Mouse (Mus musculus): ENCODE measurements at regions not wholly inside any gene's neighbourhood (a gene's known extent, or its start where the extent isn't known, plus 50 kb on each side); places are given as distances from the start of the nearest gene placed in this dataset.

- H3K9me3 ChIP-seq (ENCODE audit: control insufficient read depth, low read length), result no peaks in the 10 kb centered on the region
- no peaks in the 10 kb centered on the region for H3K36me3 ChIP-seq (ENCODE audit: control insufficient read depth, insufficient read depth, low read length)
- no peak overlapping the region for H3K4me3 ChIP-seq (ENCODE audit: low read depth, low read length)
- WGBS, result 80% methylated on average over 9 of the region's 9 CpGs
- no peak overlapping the region for H3K9ac ChIP-seq (ENCODE audit: low read depth, low read length)
- H3K27me3 ChIP-seq (replicated peaks; ENCODE audit: control insufficient read depth, insufficient read depth, low read length), result no peaks in the 10 kb centered on the region
- no peak overlapping the region for H3K4me2 ChIP-seq
- H3K27ac ChIP-seq (ENCODE audit: low read depth, low read length), result no peak overlapping the region
- H3K4me1 ChIP-seq (replicated peaks; ENCODE audit: control insufficient read depth, insufficient read depth, low read length), result no peaks in the 10 kb centered on the region; the same call in 1 of the 2 replicates
- ATAC-seq (replicated peaks; ENCODE audit: low FRiP score), result no peak
- no peak for DNase-seq (ENCODE audit: low spot score)
Observed at GRCm38 (mm10) chr3:37862756-37863155, 138.5 kb upstream of the Gm5148 start.

DNA sequence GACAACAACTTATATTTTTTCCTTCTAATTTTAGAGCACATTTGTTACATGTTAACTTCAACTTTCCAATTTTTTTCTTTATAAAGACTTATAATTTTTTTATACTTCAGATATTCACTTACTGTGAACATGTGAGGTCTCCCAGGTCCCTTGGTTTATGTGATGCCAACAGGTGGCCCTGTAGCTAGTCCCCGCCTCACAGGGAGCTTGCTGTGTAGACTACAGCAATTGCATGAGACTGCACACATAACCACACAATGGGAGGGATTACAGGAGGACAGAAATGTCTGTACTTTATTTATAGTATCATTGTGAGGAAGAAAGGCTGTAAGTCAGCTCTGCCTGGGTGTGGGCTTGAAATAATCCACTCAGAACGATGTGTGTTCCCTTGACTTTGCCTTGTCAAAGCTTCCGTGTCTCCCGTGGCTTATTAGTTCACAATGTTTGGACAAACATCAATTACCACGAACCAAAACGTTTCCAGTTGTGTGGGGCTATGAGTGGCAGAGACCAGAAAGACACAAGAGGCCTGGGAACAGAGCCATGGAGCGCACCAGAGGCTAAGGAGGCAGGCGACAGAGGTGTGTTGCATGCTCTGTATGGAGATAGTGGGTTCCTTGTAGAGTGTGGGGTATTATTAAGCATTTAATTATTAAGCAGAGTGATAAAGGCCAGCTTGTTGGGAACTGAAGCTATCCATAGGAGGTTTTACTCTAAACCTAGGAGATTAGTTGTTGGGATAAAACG is 136.6 kb upstream of the Gm5148 start:
- no peak overlapping the region for H3K4me2 ChIP-seq
- ATAC-seq (replicated peaks; ENCODE audit: low FRiP score), result no peak
- 69% methylated on average over 9 of the region's 9 CpGs for WGBS
- no peak overlapping the region for H3K27ac ChIP-seq (ENCODE audit: low read depth, low read length)
- no peaks in the 10 kb centered on the region for H3K36me3 ChIP-seq (ENCODE audit: control insufficient read depth, insufficient read depth, low read length)
- no peak overlapping the region for H3K4me3 ChIP-seq (ENCODE audit: low read depth, low read length)
- H3K9ac ChIP-seq (ENCODE audit: low read depth, low read length), result no peak overlapping the region
- no peak for DNase-seq (ENCODE audit: low spot score)
- no peaks in the 10 kb centered on the region for H3K9me3 ChIP-seq (ENCODE audit: control insufficient read depth, low read length)
- H3K4me1 ChIP-seq (replicated peaks; ENCODE audit: control insufficient read depth, insufficient read depth, low read length), result no peaks in the 10 kb centered on the region; the same call in 1 of the 2 replicates
- no peaks in the 10 kb centered on the region for H3K27me3 ChIP-seq (replicated peaks; ENCODE audit: control insufficient read depth, insufficient read depth, low read length)

- no peaks in the 10 kb centered on the region for H3K9me3 ChIP-seq (ENCODE audit: control insufficient read depth, low read length)
- no peaks in the 10 kb centered on the region for H3K36me3 ChIP-seq (ENCODE audit: control insufficient read depth, insufficient read depth, low read length)
- 57% methylated on average over 13 of the region's 13 CpGs for WGBS
- no peak overlapping the region for H3K4me3 ChIP-seq (ENCODE audit: low read depth, low read length)
- DNase-seq (ENCODE audit: low spot score), result no peak
- no peak overlapping the region for H3K4me2 ChIP-seq
- H3K4me1 ChIP-seq (replicated peaks; ENCODE audit: control insufficient read depth, insufficient read depth, low read length), result no peaks in the 10 kb centered on the region; the same call in 1 of the 2 replicates
- ATAC-seq (replicated peaks; ENCODE audit: low FRiP score), result no peak
- no peak overlapping the region for H3K9ac ChIP-seq (ENCODE audit: low read depth, low read length)
- H3K27me3 ChIP-seq (replicated peaks; ENCODE audit: control insufficient read depth, insufficient read depth, low read length), result no peaks in the 10 kb centered on the region
- no peak overlapping the region for H3K27ac ChIP-seq (ENCODE audit: low read depth, low read length)
Observed at GRCm38 (mm10) chr3:37860034-37860714, 135.9 kb upstream of the Gm5148 start.

DNA sequence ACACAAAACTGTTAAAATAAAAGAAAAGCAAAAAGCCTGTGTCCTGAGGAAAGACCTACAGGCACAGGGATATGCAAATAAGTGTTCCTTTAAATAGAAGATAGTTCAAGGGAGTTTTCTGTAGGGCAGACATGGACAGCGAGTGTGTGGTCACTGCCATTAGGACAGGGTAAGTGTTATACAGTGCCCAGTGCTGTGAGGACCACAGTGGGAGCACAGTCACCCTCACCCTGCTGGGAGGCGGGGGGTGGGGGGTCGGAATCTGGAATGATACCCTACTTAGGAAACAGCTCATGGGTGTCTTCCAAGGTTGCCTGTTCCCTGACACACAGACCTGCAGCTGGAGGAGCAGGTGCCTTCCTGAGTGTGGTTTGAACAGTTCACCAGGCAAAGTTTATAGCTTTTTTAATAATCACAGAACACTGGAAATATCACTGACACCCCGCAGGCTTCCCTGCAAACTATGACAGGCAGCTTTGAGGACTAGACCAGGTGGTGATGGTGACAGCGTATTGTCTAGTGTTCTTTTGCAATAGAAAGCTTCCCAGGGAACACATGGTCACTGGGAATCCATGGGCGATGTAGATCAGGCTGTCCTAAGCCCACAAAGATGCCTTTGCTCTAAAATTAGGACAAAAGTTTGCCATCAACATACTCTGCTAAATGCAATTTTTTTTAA is 134.5 kb upstream of the Gm5148 start:
- Histone ChIP-seq H3K27me3 (replicated peaks; ENCODE audit: control insufficient read depth, insufficient read depth, low read length) (no peaks in the 10 kb centered on the region), H3K9ac (ENCODE audit: low read depth, low read length) (no peak overlapping the region), H3K4me1 (replicated peaks; ENCODE audit: control insufficient read depth, insufficient read depth, low read length) (no peaks in the 10 kb centered on the region; the same call in 1 of the 2 replicates), H3K36me3 (ENCODE audit: control insufficient read depth, insufficient read depth, low read length) (no peaks in the 10 kb centered on the region), H3K4me3 (ENCODE audit: low read depth, low read length) (no peak overlapping the region), H3K27ac (ENCODE audit: low read depth, low read length) (no peak overlapping the region), H3K9me3 (ENCODE audit: control insufficient read depth, low read length) (no peaks in the 10 kb centered on the region), H3K4me2 (no peak overlapping the region)
- no peak for DNase-seq (ENCODE audit: low spot score)
- WGBS, result 75% methylated on average over 6 of the region's 6 CpGs
- no peak for ATAC-seq (replicated peaks; ENCODE audit: low FRiP score)

DNA sequence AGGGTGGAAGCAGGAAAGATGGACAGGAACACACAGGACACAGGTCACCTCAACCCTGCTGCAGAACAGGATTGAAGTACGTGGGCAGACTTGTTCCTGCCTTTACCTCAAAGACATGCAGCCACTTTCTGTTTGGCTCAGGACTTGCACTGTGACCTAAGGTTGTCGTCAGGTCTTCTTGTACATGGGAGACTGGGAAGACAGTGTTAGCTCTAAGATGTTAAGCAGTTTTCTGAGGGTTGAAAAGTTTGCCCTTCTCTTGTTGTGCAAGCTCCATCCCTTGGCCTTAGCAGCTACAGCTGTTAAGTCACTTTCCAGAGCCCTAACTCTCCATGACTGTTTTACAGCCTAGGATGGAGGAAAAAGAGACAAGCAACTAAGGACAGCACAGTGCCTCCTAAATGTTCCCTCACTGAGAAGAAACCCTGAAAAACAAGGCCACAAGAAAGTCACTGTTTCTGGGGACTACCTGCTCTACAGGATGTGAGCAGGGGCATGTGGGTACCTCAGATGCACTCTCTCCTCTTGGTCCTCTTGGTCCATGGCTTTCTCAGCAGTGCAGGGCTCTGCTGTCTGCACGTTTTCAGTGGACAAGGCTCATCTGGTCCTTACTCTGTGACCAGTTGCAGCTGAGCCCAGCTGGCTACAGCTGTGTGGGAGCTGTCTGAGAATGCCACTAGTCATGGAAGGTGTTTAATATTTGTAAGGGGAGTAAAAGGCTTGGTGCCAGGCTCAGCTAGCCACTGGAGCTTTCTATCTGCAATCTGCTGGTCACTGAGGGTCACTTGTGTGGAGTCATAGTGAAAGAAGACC is 122.1 kb upstream of the Gm5148 start:
- ATAC-seq (replicated peaks; ENCODE audit: low FRiP score), result no peak
- DNase-seq (ENCODE audit: low spot score), result no peak
- Histone ChIP-seq H3K36me3 (ENCODE audit: control insufficient read depth, insufficient read depth, low read length) (no peaks in the 10 kb centered on the region), H3K4me2 (no peak overlapping the region), H3K27ac (ENCODE audit: low read depth, low read length) (no peak overlapping the region), H3K9ac (ENCODE audit: low read depth, low read length) (no peak overlapping the region), H3K9me3 (ENCODE audit: control insufficient read depth, low read length) (no peaks in the 10 kb centered on the region), H3K4me1 (replicated peaks; ENCODE audit: control insufficient read depth, insufficient read depth, low read length) (no peaks in the 10 kb centered on the region), H3K4me3 (ENCODE audit: low read depth, low read length) (no peak overlapping the region), H3K27me3 (replicated peaks; ENCODE audit: control insufficient read depth, insufficient read depth, low read length) (no peaks in the 10 kb centered on the region)
- 64% methylated on average over 3 of the region's 3 CpGs for WGBS

- no peak overlapping the region for H3K4me3 ChIP-seq (ENCODE audit: low read depth, low read length)
- no peaks in the 10 kb centered on the region for H3K9me3 ChIP-seq (ENCODE audit: control insufficient read depth, low read length)
- no peaks in the 10 kb centered on the region for H3K27me3 ChIP-seq (replicated peaks; ENCODE audit: control insufficient read depth, insufficient read depth, low read length)
- H3K27ac ChIP-seq (ENCODE audit: low read depth, low read length), result no peak overlapping the region
- ATAC-seq (replicated peaks; ENCODE audit: low FRiP score) (no peak), DNase-seq (ENCODE audit: low spot score) (no peak)
- H3K4me2 ChIP-seq, result no peak overlapping the region
- no peaks in the 10 kb centered on the region for H3K4me1 ChIP-seq (replicated peaks; ENCODE audit: control insufficient read depth, insufficient read depth, low read length)
- 76% methylated on average over 11 of the region's 11 CpGs for WGBS
- no peaks in the 10 kb centered on the region for H3K36me3 ChIP-seq (ENCODE audit: control insufficient read depth, insufficient read depth, low read length)
- no peak overlapping the region for H3K9ac ChIP-seq (ENCODE audit: low read depth, low read length)
Observed at GRCm38 (mm10) chr3:37845313-37846023, 121.2 kb upstream of the Gm5148 start.

- 81% methylated on average over 8 of the region's 8 CpGs for WGBS
- Histone ChIP-seq H3K36me3 (ENCODE audit: control insufficient read depth, insufficient read depth, low read length) (no peaks in the 10 kb centered on the region), H3K4me2 (no peak overlapping the region), H3K4me3 (ENCODE audit: low read depth, low read length) (no peak overlapping the region), H3K27ac (ENCODE audit: low read depth, low read length) (no peak overlapping the region), H3K9me3 (ENCODE audit: control insufficient read depth, low read length) (no peaks in the 10 kb centered on the region), H3K4me1 (replicated peaks; ENCODE audit: control insufficient read depth, insufficient read depth, low read length) (no peaks in the 10 kb centered on the region), H3K9ac (ENCODE audit: low read depth, low read length) (no peak overlapping the region), H3K27me3 (replicated peaks; ENCODE audit: control insufficient read depth, insufficient read depth, low read length) (no peaks in the 10 kb centered on the region)
- no peak for ATAC-seq (replicated peaks; ENCODE audit: low FRiP score)
- no peak for DNase-seq (ENCODE audit: low spot score)
Observed at GRCm38 (mm10) chr3:37844731-37845312, 120.5 kb upstream of the Gm5148 start.

DNA sequence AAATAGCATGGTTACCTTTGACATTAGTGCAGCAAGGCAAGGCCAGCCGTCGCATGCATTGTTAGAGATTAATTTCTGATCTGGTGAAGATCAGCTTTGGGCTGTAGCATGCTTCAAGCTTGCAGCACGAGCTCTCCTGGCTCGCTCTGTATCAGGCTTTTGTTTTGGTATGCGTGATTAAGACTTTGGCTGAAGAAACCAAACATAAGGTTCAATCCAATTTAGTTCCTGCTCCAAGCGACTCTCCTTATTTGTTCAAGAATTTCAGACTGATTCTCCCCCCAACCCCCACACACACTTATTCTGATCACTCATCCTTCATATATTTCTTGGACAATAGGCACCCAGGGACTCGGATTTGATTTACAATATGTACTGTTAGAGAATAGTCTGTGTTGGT is 118.0 kb upstream of the Gm5148 start:
- H3K9me3 ChIP-seq (ENCODE audit: control insufficient read depth, low read length), result no peaks in the 10 kb centered on the region
- H3K36me3 ChIP-seq (ENCODE audit: control insufficient read depth, insufficient read depth, low read length), result no peaks in the 10 kb centered on the region
- WGBS, result 79% methylated on average over 7 of the region's 7 CpGs
- H3K9ac ChIP-seq (ENCODE audit: low read depth, low read length), result no peak overlapping the region
- no peak for DNase-seq (ENCODE audit: low spot score)
- H3K27me3 ChIP-seq (replicated peaks; ENCODE audit: control insufficient read depth, insufficient read depth, low read length), result no peaks in the 10 kb centered on the region
- no peak overlapping the region for H3K4me3 ChIP-seq (ENCODE audit: low read depth, low read length)
- H3K4me2 ChIP-seq, result no peak overlapping the region
- no peaks in the 10 kb centered on the region for H3K4me1 ChIP-seq (replicated peaks; ENCODE audit: control insufficient read depth, insufficient read depth, low read length)
- no peak for ATAC-seq (replicated peaks; ENCODE audit: low FRiP score)
- no peak overlapping the region for H3K27ac ChIP-seq (ENCODE audit: low read depth, low read length)

All from liver, embryonic 11.5 days (tissue).